ENCODE assay signal across 29 mouse cellular contexts in genomic region chr13:92735693-92736092, GRCm38 (mm10). TPM values are rescaled to one million over a fixed set of nuclear protein-coding genes. Genes with fewer than 3 reads are reported as not detected.
DNase-seq lines count a peak whose midpoint lies in the region; ATAC-seq and TF ChIP-seq lines count a peak whose summit lies in the region.
"Had no signal": no experiment of that assay in that cellular context is flagged by ENCODE, and none has a peak within 500 bp of the region (broad histone marks: within the 10 kb centered on the region; RNA-seq: fewer than 3 reads in every experiment).

No protein-coding gene starts in this region.

- H3K4me1 ChIP-seq in forebrain, embryonic 14.5 days (ENCODE audit: control insufficient read depth, insufficient read depth, low read length), result peaks cover 13% of the 10 kb centered on the region; the same call in 1 of the 2 replicates
- peaks cover 17% of the 10 kb centered on the region for H3K4me1 ChIP-seq in forebrain, embryonic 12.5 days
- H3K4me1 ChIP-seq in midbrain, embryonic 11.5 days (ENCODE audit: control insufficient read depth, insufficient read depth, low read length), result 0 out of 2 replicates have a peak, but pooled peaks cover 3% of the 10 kb centered on the region
- H3K4me1 ChIP-seq in midbrain, embryonic 16.5 days (ENCODE audit: control insufficient read depth, insufficient read depth, low read length), result peaks cover 3% of the 10 kb centered on the region; the same call in 1 of the 2 replicates
- H3K4me1 ChIP-seq in stomach, postnatal 0 days (replicated peaks; ENCODE audit: control insufficient read depth, insufficient read depth), result no peaks in the 10 kb centered on the region
- H3K4me1 ChIP-seq: heart, embryonic 12.5 days; limb, embryonic 13.5 days had no signal

- no peaks in the 10 kb centered on the region for H3K36me3 ChIP-seq in forebrain, embryonic 14.5 days (ENCODE audit: control insufficient read depth, insufficient read depth, low read length)
- no peaks in the 10 kb centered on the region for H3K36me3 ChIP-seq in forebrain, embryonic 12.5 days (replicated peaks)
- H3K36me3 ChIP-seq in midbrain, embryonic 11.5 days (ENCODE audit: control insufficient read depth, insufficient read depth, low read length), result no peaks in the 10 kb centered on the region
- no peaks in the 10 kb centered on the region for H3K36me3 ChIP-seq in midbrain, embryonic 16.5 days (ENCODE audit: control insufficient read depth, insufficient read depth, low read length)
- H3K36me3 ChIP-seq in stomach, postnatal 0 days (ENCODE audit: control insufficient read depth, insufficient read depth, low read length), result no peaks in the 10 kb centered on the region
- H3K36me3 ChIP-seq: embryonic facial prominence, embryonic 10.5 days; embryonic facial prominence, embryonic 15.5 days; heart, embryonic 12.5 days; hindbrain, embryonic 15.5 days; intestine, embryonic 15.5 days; limb, embryonic 13.5 days; lung, embryonic 15.5 days had no signal

- H3K9ac ChIP-seq in forebrain, embryonic 14.5 days (ENCODE audit: low read length), result no peak overlapping the region
- H3K9ac ChIP-seq in forebrain, embryonic 12.5 days, result no peak overlapping the region
- H3K9ac ChIP-seq in midbrain, embryonic 11.5 days (ENCODE audit: low read length), result no peak overlapping the region
- H3K9ac ChIP-seq in midbrain, embryonic 16.5 days (ENCODE audit: low read depth, low read length), result no peak overlapping the region
- H3K9ac ChIP-seq in stomach, postnatal 0 days (ENCODE audit: low read length), result no peak overlapping the region
- H3K9ac ChIP-seq: embryonic facial prominence, embryonic 15.5 days; heart, embryonic 12.5 days; hindbrain, embryonic 15.5 days; intestine, embryonic 15.5 days; limb, embryonic 13.5 days; lung, embryonic 15.5 days had no signal

- H3K4me3 ChIP-seq in forebrain, embryonic 14.5 days (ENCODE audit: low read depth, low read length), result no peak overlapping the region
- H3K4me3 ChIP-seq in forebrain, embryonic 12.5 days (replicated peaks), result no peak overlapping the region
- no peak overlapping the region for H3K4me3 ChIP-seq in midbrain, embryonic 11.5 days (ENCODE audit: low read depth, low read length)
- H3K4me3 ChIP-seq in midbrain, embryonic 16.5 days (ENCODE audit: low read depth, low read length), result no peak overlapping the region
- no peak overlapping the region for H3K4me3 ChIP-seq in stomach, postnatal 0 days (ENCODE audit: low read depth, low read length)
- H3K4me3 ChIP-seq: embryonic facial prominence, embryonic 10.5 days; embryonic facial prominence, embryonic 15.5 days; gastrocnemius, adult 2 months; heart, adult 2 months; heart, embryonic 12.5 days; hindbrain, embryonic 15.5 days; intestine, embryonic 15.5 days; limb, embryonic 13.5 days; lung, embryonic 15.5 days had no signal

- ATAC-seq in forebrain, embryonic 14.5 days, result no peak
- no peak for ATAC-seq in forebrain, embryonic 12.5 days (ENCODE audit: low FRiP score)
- ATAC-seq in midbrain, embryonic 11.5 days (ENCODE audit: low FRiP score), result no peak
- ATAC-seq in midbrain, embryonic 16.5 days, result no peak
- ATAC-seq in stomach, postnatal 0 days (ENCODE audit: low FRiP score, low TSS enrichment), result no peak
- ATAC-seq: CD4-positive, CD25-positive, alpha-beta regulatory T cell, adult 4 months; intestine, embryonic 15.5 days had no signal

- H3K27me3 ChIP-seq in forebrain, embryonic 14.5 days (replicated peaks; ENCODE audit: control insufficient read depth, insufficient read depth, low read length), result no peaks in the 10 kb centered on the region
- H3K27me3 ChIP-seq in forebrain, embryonic 12.5 days, result peaks cover 4% of the 10 kb centered on the region; the same call in 1 of the 2 replicates
- no peaks in the 10 kb centered on the region; the same call in 1 of the 2 replicates for H3K27me3 ChIP-seq in midbrain, embryonic 11.5 days (ENCODE audit: control insufficient read depth, insufficient read depth, low read length)
- H3K27me3 ChIP-seq in midbrain, embryonic 16.5 days (ENCODE audit: control insufficient read depth, insufficient read depth, low read depth, low read length), result no peaks in the 10 kb centered on the region
- no peaks in the 10 kb centered on the region for H3K27me3 ChIP-seq in stomach, postnatal 0 days (ENCODE audit: control insufficient read depth, insufficient read depth, low read length)
- H3K27me3 ChIP-seq: embryonic facial prominence, embryonic 15.5 days; heart, embryonic 12.5 days; hindbrain, embryonic 15.5 days; intestine, embryonic 15.5 days; lung, embryonic 15.5 days had no signal

- no peak for TF ChIP-seq EP300 in stomach, postnatal 0 days (optimal IDR thresholded peaks at IDR 0.05)

- WGBS in forebrain, embryonic 14.5 days, result 19% methylated on average over 1 of the region's 1 CpGs
- 55% methylated on average over 1 of the region's 1 CpGs for WGBS in forebrain, embryonic 12.5 days
- WGBS in midbrain, embryonic 11.5 days, result 76% methylated on average over 1 of the region's 1 CpGs
- 57% methylated on average over 1 of the region's 1 CpGs for WGBS in midbrain, embryonic 16.5 days
- 70% methylated on average over 1 of the region's 1 CpGs for WGBS in stomach, postnatal 0 days

- no peak for TF ChIP-seq CTCF in stomach, postnatal 0 days (IDR thresholded peaks at IDR 0.05; ENCODE audit: low read depth)

- no peaks in the 10 kb centered on the region for H3K9me3 ChIP-seq in forebrain, embryonic 14.5 days (replicated peaks; ENCODE audit: control insufficient read depth, low read length)
- H3K9me3 ChIP-seq in forebrain, embryonic 12.5 days, result no peaks in the 10 kb centered on the region
- no peaks in the 10 kb centered on the region for H3K9me3 ChIP-seq in midbrain, embryonic 11.5 days (ENCODE audit: control insufficient read depth, low read length)
- H3K9me3 ChIP-seq in midbrain, embryonic 16.5 days (replicated peaks; ENCODE audit: control insufficient read depth, low read length, poor library complexity, severe bottlenecking), result no peaks in the 10 kb centered on the region
- H3K9me3 ChIP-seq in stomach, postnatal 0 days (ENCODE audit: control insufficient read depth, low read length), result no peaks in the 10 kb centered on the region
- H3K9me3 ChIP-seq: embryonic facial prominence, embryonic 10.5 days; embryonic facial prominence, embryonic 15.5 days; heart, embryonic 12.5 days; hindbrain, embryonic 15.5 days; intestine, embryonic 15.5 days; limb, embryonic 13.5 days; lung, embryonic 15.5 days had no signal

- no peak overlapping the region for H3K4me2 ChIP-seq in forebrain, embryonic 14.5 days (ENCODE audit: low read length)
- no peak overlapping the region for H3K4me2 ChIP-seq in forebrain, embryonic 12.5 days
- H3K4me2 ChIP-seq in midbrain, embryonic 11.5 days, result no peak overlapping the region
- H3K4me2 ChIP-seq in midbrain, embryonic 16.5 days (ENCODE audit: low read length), result no peak overlapping the region
- H3K4me2 ChIP-seq in stomach, postnatal 0 days (replicated peaks; ENCODE audit: low read depth), result no peak overlapping the region
- H3K4me2 ChIP-seq: embryonic facial prominence, embryonic 15.5 days; heart, embryonic 12.5 days; hindbrain, embryonic 15.5 days; intestine, embryonic 15.5 days; limb, embryonic 13.5 days; liver, embryonic 11.5 days; lung, embryonic 15.5 days had no signal

- DNase-seq in forebrain, embryonic 14.5 days (ENCODE audit: low spot score), result peak; percentile 65
- DNase-seq in midbrain, embryonic 11.5 days (ENCODE audit: low spot score, missing footprints), result peak; percentile 37
- peak; percentile 1 for DNase-seq in thymus, postnatal 0 days (ENCODE audit: low spot score)
- no peak for DNase-seq in thymus, postnatal 25 days
- DNase-seq in stomach, postnatal 0 days (ENCODE audit: low spot score), result peak; percentile 1
- no peak for DNase-seq in lung, postnatal 4 days
- DNase-seq: adrenal gland, postnatal 25 days; cerebellum, adult 18-20 months; cerebellum, postnatal 10 days; gastrocnemius, adult 2 months; gastrocnemius, postnatal 36 days; heart, adult 2 months; kidney, adult 8-10 months; kidney, postnatal 4 days; right cerebral cortex, adult 18-20 months; right cerebral cortex, postnatal 4 days; thymus, adult 2 months had no signal

- H3K27ac ChIP-seq in forebrain, embryonic 14.5 days (ENCODE audit: low read depth, low read length), result no peak overlapping the region; the same call in 1 of the 2 replicates
- H3K27ac ChIP-seq in forebrain, embryonic 12.5 days, result no peak overlapping the region
- H3K27ac ChIP-seq in midbrain, embryonic 11.5 days (ENCODE audit: low read depth, low read length), result no peak overlapping the region
- H3K27ac ChIP-seq in midbrain, embryonic 16.5 days (ENCODE audit: low read length), result no peak overlapping the region
- no peak overlapping the region for H3K27ac ChIP-seq in stomach, postnatal 0 days (replicated peaks)
- H3K27ac ChIP-seq: embryonic facial prominence, embryonic 10.5 days; embryonic facial prominence, embryonic 15.5 days; gastrocnemius, adult 2 months; heart, adult 2 months; intestine, embryonic 15.5 days; kidney, postnatal 0 days; limb, embryonic 13.5 days; lung, embryonic 15.5 days had no signal

RNA-seq across cellular contexts. Expression of gene Thbs4, which starts 58.9 kb away (rescaled TPM):
- polyA plus RNA-seq in forebrain, embryonic 14.5 days (2014; fragmentation: Nextera tagmentation; extraction: Ambion mirVana), result 1.0 and 1.5 TPM in 2 replicates
- polyA plus RNA-seq in forebrain, embryonic 12.5 days (2016; fragmentation: Nextera tagmentation; extraction: Ambion mirVana), result 0.97 and 1.4 TPM in 2 replicates
- 1.6 and 1.8 TPM in 2 replicates for polyA plus RNA-seq in midbrain, embryonic 11.5 days (2014; fragmentation: Nextera tagmentation; extraction: Ambion mirVana)
- polyA plus RNA-seq in midbrain, embryonic 16.5 days (2015; fragmentation: Nextera tagmentation; extraction: Ambion mirVana), result 1.6 and 1.7 TPM in 2 replicates
- 0.55 TPM in 2 replicates for polyA plus RNA-seq in thymus, postnatal 0 days (2015; fragmentation: Nextera tagmentation; extraction: Ambion mirVana)
- polyA plus RNA-seq in stomach, postnatal 0 days (2015; fragmentation: Nextera tagmentation; extraction: Ambion mirVana), result 0.72 and 0.93 TPM in 2 replicates
- polyA plus RNA-seq: CD4-positive, CD25-positive, alpha-beta regulatory T cell, adult 4 months had no signal

Comparison
In these comparisons a context has a peak if more than half of its experiments do, and no peak if none do; other contexts are left out.
1. DNase-seq: peak in forebrain, embryonic 14.5 days (single experiment), midbrain, embryonic 11.5 days (single experiment), thymus, postnatal 0 days (single experiment) and stomach, postnatal 0 days (single experiment); none in thymus, postnatal 25 days (single experiment) and lung, postnatal 4 days (0 of 2).